ENCODE assay signal across 8 mouse cellular contexts in the genomic region with DNA sequence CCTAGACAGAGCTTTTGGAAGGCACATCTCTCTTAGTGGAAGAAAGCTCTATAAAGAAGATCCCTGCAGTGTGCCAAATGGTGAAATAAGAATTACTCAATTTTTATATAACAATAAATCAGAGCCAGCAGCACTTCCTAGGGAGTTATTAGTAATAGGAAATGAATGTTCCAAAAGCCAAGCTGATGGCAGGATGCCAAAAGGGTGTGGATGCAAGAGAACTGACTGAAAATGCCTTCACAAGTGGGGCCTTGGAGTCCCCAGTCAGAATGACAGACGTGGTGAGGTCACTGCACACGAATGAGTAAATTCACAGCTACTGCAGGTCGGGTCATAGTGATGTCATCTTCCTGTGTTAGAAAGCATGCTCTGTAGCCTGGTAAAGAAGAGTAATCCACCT. TPM values are rescaled to one million over a fixed set of nuclear protein-coding genes. Genes with fewer than 3 reads are reported as not detected.
DNase-seq lines count a peak whose midpoint lies in the region; ATAC-seq and TF ChIP-seq lines count a peak whose summit lies in the region.
"Had no signal": no experiment of that assay in that cellular context is flagged by ENCODE, and none has a peak within 500 bp of the region (broad histone marks: within the 10 kb centered on the region; RNA-seq: fewer than 3 reads in every experiment).

No protein-coding gene starts in this region.

- H3K4me1 ChIP-seq in CH12.LX (ENCODE audit: control insufficient read depth in 1 of 2, insufficient read depth in 2 of 2) = peaks cover 11 to 37% of the 10 kb centered on the region in 2 experiments
- peaks cover 7% of the 10 kb centered on the region; the same call in 1 of the 2 replicates for H3K4me1 ChIP-seq in kidney, embryonic 14.5 days (ENCODE audit: control insufficient read depth, insufficient read depth, low read length)
- H3K4me1 ChIP-seq in lung, embryonic 15.5 days = peaks cover 11% of the 10 kb centered on the region; the same call in 1 of the 2 replicates

- no peaks in the 10 kb centered on the region for H3K36me3 ChIP-seq in CH12.LX (replicated peaks in 1 of 2; ENCODE audit: control insufficient read depth in 1 of 2, insufficient read depth in 1 of 2, low read length in 1 of 2)
- no peaks in the 10 kb centered on the region for H3K36me3 ChIP-seq in kidney, embryonic 14.5 days (ENCODE audit: control insufficient read depth, insufficient read depth, low read length)
- H3K36me3 ChIP-seq in lung, embryonic 15.5 days = no peaks in the 10 kb centered on the region

- no peak overlapping the region for H3K27ac ChIP-seq in CH12.LX (ENCODE audit: insufficient read depth, low read depth)
- H3K27ac ChIP-seq in kidney, embryonic 14.5 days (ENCODE audit: low read depth, low read length) = peak overlapping the region; percentile 20; the same call in 1 of the 2 replicates
- peak overlapping the region; percentile 16; the same call in 1 of the 2 replicates for H3K27ac ChIP-seq in lung, embryonic 15.5 days

- no peak overlapping the region for H3K4me3 ChIP-seq in CH12.LX (replicated peaks in 1 of 3; ENCODE audit: low read depth in 2 of 3, low read length in 2 of 3, poor library complexity in 1 of 3)
- no peak overlapping the region for H3K4me3 ChIP-seq in kidney, embryonic 14.5 days (ENCODE audit: low read length)
- no peak overlapping the region for H3K4me3 ChIP-seq in lung, embryonic 15.5 days

- TF ChIP-seq EP300 in CH12.LX (IDR thresholded peaks at IDR 0.05; ENCODE audit: low read length) = no peak

- no peaks in the 10 kb centered on the region for H3K9me3 ChIP-seq in CH12.LX (replicated peaks; ENCODE audit: low read length)
- H3K9me3 ChIP-seq in kidney, embryonic 14.5 days (ENCODE audit: control insufficient read depth, low read length) = no peaks in the 10 kb centered on the region
- no peaks in the 10 kb centered on the region for H3K9me3 ChIP-seq in lung, embryonic 15.5 days

- H3K79me2 ChIP-seq in CH12.LX (replicated peaks; ENCODE audit: control insufficient read depth, extremely low read depth, insufficient read depth, poor library complexity, severe bottlenecking) = no peaks in the 10 kb centered on the region

- TF ChIP-seq POLR2A in CH12.LX (IDR thresholded peaks at IDR 0.05; ENCODE audit: low read depth, low read length) = no peak

- in situ Hi-C loops in CH12.LX (cut with MboI; ENCODE audit: low pct_ligation_motif_present, low pct_unique_long_range_greater_than_20kb, low sequenced_read_pairs) = no loop called here

- no peak for TF ChIP-seq CTCF in CH12.LX (conservative IDR thresholded peaks at IDR 0.05 in 1 of 2, IDR thresholded peaks at IDR 0.05 in 1 of 2; ENCODE audit: low read depth in 2 of 2, low read length in 2 of 2)

- ATAC-seq in kidney, embryonic 14.5 days (ENCODE audit: low FRiP score, low TSS enrichment) = peak; percentile 82; the same call in 1 of the 2 replicates
- ATAC-seq in lung, embryonic 15.5 days (ENCODE audit: borderline replicate concordance, extremely low read depth, low FRiP score, low TSS enrichment) = peak; percentile 83; the same call in 1 of the 2 replicates
- ATAC-seq in CD4-positive, CD25-positive, alpha-beta regulatory T cell, adult 4 months = no peak

- peak; percentile 27 for DNase-seq in CH12.LX (ENCODE audit: extremely low read depth)
- peak; percentile 94 for DNase-seq in adrenal gland, postnatal 10 days
- DNase-seq in gastrocnemius, postnatal 36 days = peak; percentile 58 to 89
- peak; percentile 63 for DNase-seq in urinary bladder, postnatal 10 days (ENCODE audit: low spot score)

- no peak overlapping the region for H3K4me2 ChIP-seq in CH12.LX (ENCODE audit: insufficient read depth, low read depth, poor library complexity, severe bottlenecking)
- no peak overlapping the region for H3K4me2 ChIP-seq in kidney, embryonic 14.5 days (replicated peaks; ENCODE audit: low read depth, low read length)
- H3K4me2 ChIP-seq in lung, embryonic 15.5 days = no peak overlapping the region

- H3K27me3 ChIP-seq in CH12.LX (replicated peaks) = no peaks in the 10 kb centered on the region
- H3K27me3 ChIP-seq in kidney, embryonic 14.5 days (ENCODE audit: control insufficient read depth, insufficient read depth, low read length) = no peaks in the 10 kb centered on the region
- H3K27me3 ChIP-seq in lung, embryonic 15.5 days = no peaks in the 10 kb centered on the region

- dilution Hi-C loops in CH12.LX (cut with MboI; ENCODE audit: extremely low pct_ligation_motif_present, extremely low pct_unique_long_range_greater_than_20kb, low sequenced_read_pairs) = no loop called here

- H3K9ac ChIP-seq in CH12.LX (ENCODE audit: insufficient read depth, low read depth) = no peak overlapping the region
- H3K9ac ChIP-seq in kidney, embryonic 14.5 days (ENCODE audit: low read depth, low read length) = no peak overlapping the region
- no peak overlapping the region for H3K9ac ChIP-seq in lung, embryonic 15.5 days

- no peak for TF ChIP-seq RAD21 in CH12.LX (IDR thresholded peaks at IDR 0.05; ENCODE audit: low read depth, low read length)

- whole genome bisulfite sequencing in kidney, embryonic 14.5 days = 44% methylated on average over 3 of the region's 3 CpGs
- 19% methylated on average over 3 of the region's 3 CpGs for WGBS in lung, embryonic 15.5 days

- intact Hi-C loops in gastrocnemius, postnatal 36 days (cut with DNase I) = no loop called here

TF ChIP-seq in CH12.LX, 34 proteins besides CTCF, POLR2A, EP300 and RAD21:
- TF ChIP-seq BHLHE40 (IDR thresholded peaks at IDR 0.05; ENCODE audit: low read depth, low read length) = no peak
- peak; percentile 11; the same call in 1 of the 2 replicates for TF ChIP-seq JUN (IDR thresholded peaks at IDR 0.05; ENCODE audit: insufficient read depth, low read depth, low read length)

RNA-seq across cellular contexts. Expression of a gene that starts 25.7 kb away (rescaled TPM):
- total RNA-seq in CH12.LX (2012; rRNA removed) (0.08 and 0.13 TPM in 2 replicates), CH12.LX (2014; rRNA removed) (0.24 TPM in 1 of 2 replicates, not detected in the other)
- polyA plus RNA-seq in CH12.LX (2012; ENCODE audit: insufficient read length, low read depth) = not detected in 2 replicates
- total RNA-seq in adrenal gland, postnatal 10 days (2021) = not detected
- total RNA-seq in gastrocnemius, postnatal 36 days (2021) = not detected
- polyA plus RNA-seq in kidney, embryonic 14.5 days (2014; fragmentation: Nextera tagmentation; extraction: Ambion mirVana) = not detected in 2 replicates
- polyA plus RNA-seq in lung, embryonic 15.5 days (2015; fragmentation: Nextera tagmentation; extraction: Ambion mirVana) = not detected in 2 replicates
- polyA plus RNA-seq in CD4-positive, CD25-positive, alpha-beta regulatory T cell, adult 4 months (2017; shearing (Covaris generic)) = not detected
- polyA plus RNA-seq: limb, embryonic 11.5 days had no signal

RNA-seq across cellular contexts. Expression of a gene that starts 55.7 kb away (rescaled TPM):
- total RNA-seq in CH12.LX (2012; rRNA removed) (not detected in 2 replicates), CH12.LX (2014; rRNA removed) (not detected in 2 replicates)
- polyA plus RNA-seq in CH12.LX (2012; ENCODE audit: insufficient read length, low read depth) = not detected in 2 replicates
- 10 to 100 TPM; 10.8 to 17.8 TPM for total RNA-seq in adrenal gland, postnatal 10 days (2021)
- total RNA-seq in gastrocnemius, postnatal 36 days (2021) = 1 to 10 TPM; 3.9 to 5.9 TPM
- 7.8 and 9.4 TPM in 2 replicates for polyA plus RNA-seq in kidney, embryonic 14.5 days (2014; fragmentation: Nextera tagmentation; extraction: Ambion mirVana)
- polyA plus RNA-seq in lung, embryonic 15.5 days (2015; fragmentation: Nextera tagmentation; extraction: Ambion mirVana) = 6.6 and 7.3 TPM in 2 replicates
- under 1 TPM in 1 of 2 experiments, not detected in 1; 0.33 TPM for polyA plus RNA-seq in CD4-positive, CD25-positive, alpha-beta regulatory T cell, adult 4 months (2017; shearing (Covaris generic))

Comparison
In these comparisons a context has a peak if more than half of its experiments do, and no peak if none do; other contexts are left out.
1. DNase-seq: peak in every context shown above with its lines; median percentile 94 in adrenal gland, postnatal 10 days; 74 in gastrocnemius, postnatal 36 days; 63 in urinary bladder, postnatal 10 days; 27 in CH12.LX.